Mouse (Mus musculus) embryonic fibroblast, embryonic 13.5 days (primary cell): ENCODE results near the gene Olfr2.

Source experiments
- CTCF ChIP-seq: IDR thresholded peaks from 2 replicates; pipeline ENCODE4 v1.5.1; 2011; ENCODE audit warnings: mild to moderate bottlenecking, control low read depth, low read length, moderate library complexity, borderline replicate concordance; ENCODE audit not compliant: insufficient read depth
- POLR2A ChIP-seq: IDR thresholded peaks from 2 replicates; pipeline ENCODE4 v1.6.1; 2011; ENCODE audit warnings: low read depth, mild to moderate bottlenecking, control low read depth, low read length, moderate library complexity

DNA sequence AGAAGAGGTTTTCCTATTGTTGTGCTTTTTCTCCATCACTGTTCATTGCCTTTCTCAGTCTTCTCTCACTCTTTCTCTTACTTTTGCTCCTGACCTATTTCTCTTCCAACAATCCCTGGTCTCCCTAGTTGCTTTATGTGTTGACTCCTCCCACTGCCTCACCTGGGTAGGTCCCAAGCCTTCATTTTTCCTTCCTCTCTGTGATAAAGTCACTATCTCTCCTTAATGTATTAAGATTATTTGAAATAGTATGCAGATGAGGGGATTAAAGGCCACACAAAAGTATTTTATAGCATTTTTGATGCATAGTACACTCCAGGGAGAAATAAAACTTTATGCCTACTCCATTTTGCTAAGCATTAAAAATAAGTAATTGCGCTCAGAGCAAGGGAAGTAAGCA, 42.0 kb downstream of the Olfr2 start, which contains the start of gene Olfr6:
- TF ChIP-seq CTCF (no peak), POLR2A (no peak)
